Mouse (Mus musculus): ENCODE data around the gene Pfn5.
"Not testable (repeated sequence)": the region's sequence is repeated elsewhere in the genome, so short reads cannot be mapped to it uniquely, and the experiment has no call there.

The Pfn5 gene

DNA sequence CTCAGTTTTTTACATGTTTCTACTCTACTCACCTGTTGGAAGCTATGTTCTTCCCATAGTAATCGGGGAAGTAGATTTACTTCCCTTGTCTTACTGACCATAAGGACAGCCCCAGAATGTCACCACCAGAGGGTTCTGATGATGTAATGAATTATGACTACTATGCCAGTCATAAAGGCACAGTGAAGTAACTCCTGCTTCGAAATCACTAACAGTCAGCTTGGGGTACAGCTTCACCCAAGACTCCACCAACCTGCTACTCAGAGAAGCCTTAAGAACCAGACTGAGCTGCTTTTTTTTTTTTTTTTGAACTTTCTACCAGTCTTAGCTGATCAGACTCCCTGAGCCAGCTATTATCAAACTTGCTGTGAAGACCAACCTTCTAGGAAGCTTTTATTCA, at the start of gene Pfn5, which contains the start of gene Asb12:
Pfn5 (plus strand) TSS at position 218 of the 400 bp plus-strand sequence.
Asb12 (minus strand) TSS at position 101 of the 400 bp plus-strand sequence.
- in situ Hi-C loops (cut with MboI; ENCODE audit: unreplicated experiment in 2 of 2): no loop called here

DNA sequence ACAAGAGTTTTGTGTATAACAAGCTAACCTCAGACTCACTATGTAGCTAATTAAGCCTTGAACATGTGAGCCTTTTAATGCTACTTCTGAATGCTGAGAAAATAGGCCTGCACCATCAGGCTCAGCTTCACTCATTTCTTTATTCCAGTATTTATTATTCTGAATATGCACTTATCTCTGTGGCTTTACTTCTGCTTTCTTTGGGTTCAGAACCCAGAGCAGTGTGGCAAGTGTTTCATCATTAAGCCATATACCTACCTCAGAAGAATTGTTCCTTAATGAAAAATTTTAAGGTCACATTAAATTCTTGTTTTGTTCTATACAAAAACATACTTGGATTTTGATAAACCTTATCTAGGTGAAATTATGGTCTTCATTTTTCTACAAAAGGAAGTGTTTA, 34.0 kb upstream of the Pfn5 start:
- in situ Hi-C loops (cut with MboI; ENCODE audit: unreplicated experiment in 2 of 2): no loop called here

DNA sequence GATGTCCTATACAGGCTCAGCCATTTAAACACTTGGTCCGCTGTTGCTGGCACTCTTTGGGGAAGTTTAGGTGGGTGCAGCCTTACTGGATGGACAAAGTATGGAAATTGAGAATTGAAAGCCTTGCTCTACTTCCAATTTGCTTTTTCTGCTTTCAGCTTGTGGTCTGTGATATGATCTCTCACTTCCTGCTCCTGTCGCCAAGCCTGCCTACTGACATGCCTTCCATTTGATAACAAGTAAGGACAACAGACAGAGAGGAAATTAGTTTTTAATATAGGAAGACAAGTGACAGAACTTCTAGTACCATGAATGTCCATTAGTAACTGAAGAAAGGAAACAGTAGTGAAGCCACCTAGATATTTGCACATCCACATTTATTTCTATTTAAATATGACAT, 32.7 kb upstream of the Pfn5 start:
- in situ Hi-C loops (cut with MboI; ENCODE audit: unreplicated experiment in 2 of 2): no loop called here

DNA sequence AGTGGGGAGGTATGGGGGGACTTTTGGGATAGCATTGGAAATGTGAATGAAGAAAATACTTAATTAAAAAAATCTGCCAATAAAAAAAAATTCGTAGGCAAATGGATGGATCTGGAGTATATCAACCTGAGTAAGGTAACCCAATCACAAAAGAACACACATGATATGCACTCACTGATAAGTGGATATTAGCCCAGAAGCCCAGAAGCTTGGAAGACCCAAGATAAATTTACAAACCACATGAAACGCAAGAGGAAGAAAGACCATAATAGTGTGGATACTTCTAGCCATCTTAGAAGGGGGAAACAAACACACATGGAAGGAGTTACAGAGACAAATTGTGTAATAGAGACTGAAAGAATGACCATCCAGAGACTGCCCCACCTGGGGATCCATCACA, 22.4 kb upstream of the Pfn5 start:
- in situ Hi-C loops (cut with MboI; ENCODE audit: unreplicated experiment in 2 of 2): not testable (repeated sequence)

DNA sequence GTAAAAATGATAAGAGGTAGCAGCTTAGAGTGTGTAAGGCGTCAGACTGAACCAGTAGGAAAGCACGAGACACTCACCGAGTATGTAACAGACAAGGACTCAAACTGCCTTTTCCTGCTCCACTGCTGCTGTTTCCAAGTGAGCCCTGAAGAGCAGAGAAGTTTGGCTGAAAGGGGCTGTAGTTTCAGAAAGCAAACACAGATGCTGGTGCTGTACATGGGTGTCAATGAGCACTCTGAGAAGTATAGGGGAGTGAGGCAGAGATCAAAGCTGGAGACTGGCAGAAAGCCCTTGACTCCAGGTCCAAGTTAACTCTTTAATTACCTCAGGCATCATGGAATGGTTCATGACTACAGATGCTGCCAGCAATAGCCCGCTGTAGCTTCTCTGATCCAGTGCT, 3.6 kb upstream of the Pfn5 start:
- in situ Hi-C loops (cut with MboI; ENCODE audit: unreplicated experiment in 2 of 2): no loop called here

DNA sequence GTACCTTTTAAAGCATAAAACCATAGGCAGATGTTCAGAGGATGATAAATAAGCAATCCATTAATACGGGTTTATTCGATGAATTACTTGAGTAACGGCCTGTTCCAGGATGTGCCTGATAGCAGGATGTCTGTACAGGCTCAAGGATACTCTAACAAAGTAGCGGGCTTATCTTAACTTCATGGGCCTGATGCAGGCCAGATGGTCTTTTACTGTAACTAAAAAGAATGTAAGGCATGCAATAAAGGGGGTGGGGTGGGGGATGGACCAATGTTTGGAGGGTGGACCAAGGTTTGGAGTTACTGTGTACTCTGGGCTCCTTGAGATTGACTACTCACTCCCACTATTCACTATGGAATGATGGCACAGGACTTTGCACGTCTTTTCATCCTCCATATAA, 42.7 kb downstream of the Pfn5 start:
- in situ Hi-C loops (cut with MboI; ENCODE audit: unreplicated experiment in 2 of 2): no loop called here

All from v-Abl transformed pro-B cells (cell line).